Mouse (Mus musculus) skeletal muscle tissue, postnatal 0 days (tissue): ENCODE measurements around the gene Cacnb1. TPM values are rescaled to one million over a fixed set of nuclear protein-coding genes. Genes with fewer than 3 reads are reported as not detected.

Experiments
- microRNA-seq, 2 experiments: library from miRNA; unstranded; fragments of <30 nt; microRNA quantifications; one replicate each; pipeline ENCODE4; 2016
- polyA plus RNA-seq: library from polyadenylated mRNA; unstranded; fragments of >200 nt; fragmentation: Nextera tagmentation; extraction: Ambion mirVana; gene quantifications from 2 replicates; pipeline ENCODE4 v1.2.1, GENCODE M21; 2015

Gene Cacnb1
- polyA plus RNA-seq = 161 and 177 TPM in 2 replicates

GRCm38 (mm10) chr11:98022555-98023371, at the start of gene Cacnb1:
Cacnb1 (minus strand) TSS chr11:98023034.

GRCm38 (mm10) chr11:98052989-98053834, 30.4 kb upstream of the Cacnb1 start, which contains the start of gene Stac2:
Stac2 (minus strand) TSS chr11:98053462.

GRCm38 (mm10) chr11:98026570-98027296, 3.9 kb upstream of the Cacnb1 start, which contains the start of gene Rpl19:
Rpl19 (plus strand) TSS chr11:98026710.

GRCm38 (mm10) chr11:97995564-97996288, 27.1 kb downstream of the Cacnb1 start, which contains the start of gene Arl5c:
Arl5c (minus strand) TSS chr11:97996181.

GRCm38 (mm10) chr11:97985727-97986677, 36.8 kb downstream of the Cacnb1 start, which contains the start of gene Plxdc1:
Plxdc1 (minus strand) TSS chr11:97986444.

Small RNAs within 50 kb of the gene (microRNA-seq; reads per million reads assigned to microRNA genes)
- gene Gm27597 = 0 reads per million in 2 experiments

Other genes starting within 250 kb of the Cacnb1 start
- gene 1700001P01Rik, start 247.1 kb downstream of the Cacnb1 start, polyA plus RNA-seq = not detected in 2 replicates
- 394 and 459 TPM in 2 replicates for gene Rpl23, start 240.6 kb downstream of the Cacnb1 start, polyA plus RNA-seq
- gene Lasp1, start 224.0 kb downstream of the Cacnb1 start, polyA plus RNA-seq = 32.7 and 42.2 TPM in 2 replicates
- 1.3 and 1.4 TPM in 2 replicates for gene B230217C12Rik, start 182.3 kb downstream of the Cacnb1 start, polyA plus RNA-seq
- 0.13 and 0.22 TPM in 2 replicates for gene Fbxo47, start 138.9 kb downstream of the Cacnb1 start, polyA plus RNA-seq
- 2.7 TPM in 2 replicates for gene Plxdc1, start 36.6 kb downstream of the Cacnb1 start, polyA plus RNA-seq
- 3.6 and 3.8 TPM in 2 replicates for gene Arl5c, start 26.9 kb downstream of the Cacnb1 start, polyA plus RNA-seq
- 753 and 773 TPM in 2 replicates for gene Rpl19, start 3.7 kb upstream of the Cacnb1 start, polyA plus RNA-seq
- 0.49 and 0.73 TPM in 2 replicates for gene Stac2, start 30.4 kb upstream of the Cacnb1 start, polyA plus RNA-seq
- 7.9 and 8.8 TPM in 2 replicates for gene Fbxl20, start 127.4 kb upstream of the Cacnb1 start, polyA plus RNA-seq
- 26.1 and 26.9 TPM in 2 replicates for gene Med1, start 170.3 kb upstream of the Cacnb1 start, polyA plus RNA-seq
- 3.9 and 4.0 TPM in 2 replicates for gene Cdk12, start 180.0 kb upstream of the Cacnb1 start, polyA plus RNA-seq